Mouse (Mus musculus): ENCODE data around the gene Ghdc. TPM values are rescaled to one million over a fixed set of nuclear protein-coding genes. Genes with fewer than 3 reads are reported as not detected.

Gene Ghdc
- polyA plus RNA-seq (2021; fragmentation: Nextera tagmentation) = 5.9 TPM in 2 replicates
- long read RNA-seq, experiment 1, transcript Ghdc-201 (9 exons, 2,462 nt) = major isoform, 34 of 42 reads
- long read RNA-seq, experiment 1, partial matches to known transcripts = 2 of 42 reads
- long read RNA-seq, experiment 1, other reads (novel, unspliced or antisense) = 6 of 42 reads
- long read RNA-seq, experiment 2, transcript Ghdc-201 (9 exons, 2,462 nt) = major isoform, 6 of 8 reads
- long read RNA-seq, experiment 2, partial matches to known transcripts = 0 of 8 reads
- long read RNA-seq, experiment 2, other reads (novel, unspliced or antisense) = 2 of 8 reads

DNA sequence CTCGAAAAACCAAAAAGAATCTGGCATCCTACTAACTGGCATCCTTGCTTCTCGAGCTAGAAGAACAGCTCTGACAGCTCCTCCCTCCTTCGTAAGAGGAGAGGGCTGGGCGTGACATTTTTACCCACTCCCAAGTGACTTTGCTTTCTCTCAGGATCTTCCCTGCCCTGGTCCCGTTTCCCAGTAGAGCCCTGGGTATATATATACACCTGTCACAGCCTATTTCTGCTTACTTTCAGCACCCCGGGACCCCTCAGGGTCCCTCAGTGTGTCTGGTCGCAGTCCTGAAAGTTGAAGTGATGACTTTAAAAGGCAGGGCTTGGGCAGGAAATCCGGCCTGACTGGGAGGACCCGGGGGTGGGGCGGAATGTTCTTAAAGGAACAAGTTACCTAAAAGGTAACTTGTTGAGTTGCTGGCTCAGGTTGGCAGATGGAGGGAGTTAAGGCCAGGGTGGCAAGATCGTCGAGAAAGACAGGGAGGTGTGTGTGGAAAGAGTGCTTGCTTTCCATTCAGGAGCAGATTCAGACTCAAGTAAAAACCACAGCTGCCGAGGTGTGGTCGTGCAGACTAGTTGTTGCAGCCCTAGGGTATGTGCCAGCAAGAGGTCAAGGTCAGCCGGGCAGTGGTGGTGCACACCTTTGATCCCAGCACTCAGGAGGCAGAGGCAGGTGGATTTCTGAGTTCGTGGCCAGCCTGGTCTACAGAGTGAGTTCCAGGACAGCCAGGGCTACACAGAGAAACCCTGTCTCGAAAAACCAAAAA lies at the start of gene Ghdc:
Ghdc (minus strand) TSS at position 312 of the 763 bp plus-strand sequence.

GRCm38 (mm10) chr11:100762831-100763230 lies 7.9 kb downstream of the Ghdc start, which contains the start of gene Hcrt:
Hcrt (minus strand) TSS chr11:100762931.

DNA sequence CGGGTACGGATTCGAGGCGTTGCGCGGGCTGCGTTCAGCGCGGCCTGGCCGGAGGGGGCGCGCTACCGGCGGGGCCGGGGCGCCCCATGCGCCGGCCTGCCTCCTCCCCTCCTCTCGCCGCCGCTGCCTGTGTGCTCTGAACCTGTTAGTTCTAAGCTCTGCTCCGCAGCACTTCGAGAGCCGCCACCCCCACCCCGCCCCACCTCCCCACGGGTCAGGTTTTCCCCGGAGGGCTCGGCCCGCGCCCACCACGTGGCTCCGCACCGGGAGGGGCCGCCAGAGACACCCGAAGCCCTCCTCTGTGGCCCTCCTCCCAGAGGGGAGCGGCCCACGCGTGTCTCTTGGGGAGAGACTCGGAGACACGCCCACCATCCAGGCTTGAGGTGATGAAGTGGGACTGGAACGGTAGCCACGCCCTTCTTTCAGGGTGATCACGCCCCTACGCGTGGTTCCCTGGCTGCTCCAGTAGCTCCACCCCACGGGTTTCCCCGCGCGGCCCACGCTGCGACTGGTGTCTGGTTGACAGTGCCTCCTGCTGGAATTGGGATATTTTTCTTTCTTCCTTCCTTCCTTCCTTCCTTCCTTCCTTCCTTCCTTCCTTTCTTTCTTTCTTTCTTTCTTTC lies 11.0 kb downstream of the Ghdc start, which contains the start of gene Kcnh4:
Kcnh4 (minus strand) TSS at position 332 of the 623 bp plus-strand sequence.

DNA sequence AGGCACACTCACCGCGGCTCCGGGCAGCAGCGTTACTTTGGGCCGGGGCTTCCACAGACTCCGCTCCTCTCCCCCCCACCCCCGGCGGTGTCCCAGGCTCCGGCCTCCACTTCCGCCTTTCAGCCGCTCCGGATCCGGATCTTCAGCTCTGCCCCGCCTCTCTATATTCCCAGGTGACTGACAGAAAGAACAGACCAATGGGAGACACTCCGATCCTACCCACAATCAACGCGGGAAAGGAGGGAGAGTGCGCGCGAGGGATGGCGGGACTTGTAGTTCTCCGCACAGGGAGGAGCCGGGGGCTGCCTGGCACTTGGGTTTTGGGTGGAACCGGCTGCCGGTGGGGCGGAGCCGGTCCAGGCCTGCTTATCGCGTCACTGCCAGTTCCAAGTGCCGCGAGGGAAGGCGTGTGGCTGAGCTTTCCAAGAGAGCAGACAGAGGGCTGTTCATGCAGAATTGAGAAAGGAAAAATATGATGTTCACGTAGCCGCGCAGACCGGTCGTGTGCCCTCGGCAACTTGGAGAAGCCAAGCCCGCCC lies 32.6 kb downstream of the Ghdc start, which contains the start of gene Rab5c:
Rab5c (minus strand) TSS at position 150 of the 539 bp plus-strand sequence.

Other genes with a start within 250 kb of the Ghdc start
- 72.4 and 92.4 TPM in 2 replicates for gene Acly, start 243.0 kb downstream of the Ghdc start, polyA plus RNA-seq (2021; fragmentation: Nextera tagmentation)
- gene Ttc25, start 225.3 kb downstream of the Ghdc start, polyA plus RNA-seq (2021; fragmentation: Nextera tagmentation) = 0.95 and 1.1 TPM in 2 replicates
- 359 and 428 TPM in 2 replicates for gene Cnp, start 196.1 kb downstream of the Ghdc start, polyA plus RNA-seq (2021; fragmentation: Nextera tagmentation)
- gene Nkiras2, start 151.7 kb downstream of the Ghdc start, polyA plus RNA-seq (2021; fragmentation: Nextera tagmentation) = 14.5 and 16.5 TPM in 2 replicates
- gene Dnajc7, start 150.8 kb downstream of the Ghdc start, polyA plus RNA-seq (2021; fragmentation: Nextera tagmentation) = 127 and 154 TPM in 2 replicates
- gene Zfp385c, start 78.5 kb downstream of the Ghdc start, polyA plus RNA-seq (2021; fragmentation: Nextera tagmentation) = 0.04 and 0.23 TPM in 2 replicates
- gene Dhx58, start 66.7 kb downstream of the Ghdc start, polyA plus RNA-seq (2021; fragmentation: Nextera tagmentation) = 1.0 and 1.4 TPM in 2 replicates
- gene Kat2a, start 58.5 kb downstream of the Ghdc start, polyA plus RNA-seq (2021; fragmentation: Nextera tagmentation) = 14.8 and 32.0 TPM in 2 replicates
- 0.34 TPM in 1 of 2 replicates, not detected in the other for gene Hspb9, start 57.1 kb downstream of the Ghdc start, polyA plus RNA-seq (2021; fragmentation: Nextera tagmentation)
- 43.2 and 51.8 TPM in 2 replicates for gene Rab5c, start 32.7 kb downstream of the Ghdc start, polyA plus RNA-seq (2021; fragmentation: Nextera tagmentation)
- 1.0 and 2.6 TPM in 2 replicates for gene Kcnh4, start 11.0 kb downstream of the Ghdc start, polyA plus RNA-seq (2021; fragmentation: Nextera tagmentation)
- gene Hcrt, start 8.0 kb downstream of the Ghdc start, polyA plus RNA-seq (2021; fragmentation: Nextera tagmentation) = 0.51 and 1.3 TPM in 2 replicates
- 4.1 and 5.4 TPM in 2 replicates for gene Stat5b, start 79.8 kb upstream of the Ghdc start, polyA plus RNA-seq (2021; fragmentation: Nextera tagmentation)
- gene Stat5a, start 88.4 kb upstream of the Ghdc start, polyA plus RNA-seq (2021; fragmentation: Nextera tagmentation) = 1.2 and 1.8 TPM in 2 replicates
- gene Stat3, start 168.6 kb upstream of the Ghdc start, polyA plus RNA-seq (2021; fragmentation: Nextera tagmentation) = 16.6 and 19.2 TPM in 2 replicates
- 18.5 and 21.2 TPM in 2 replicates for gene Cavin1, start 199.9 kb upstream of the Ghdc start, polyA plus RNA-seq (2021; fragmentation: Nextera tagmentation)
- gene Atp6v0a1, start 238.5 kb upstream of the Ghdc start, polyA plus RNA-seq (2021; fragmentation: Nextera tagmentation) = 117 and 194 TPM in 2 replicates